Mouse (Mus musculus) G1E (cell line): Measurements from ENCODE around the gene B3gnt9.

Experiments used
- CTCF ChIP-seq: IDR thresholded peaks from 2 replicates; pipeline ENCODE4 v1.5.1; 2012; ENCODE audit warnings: low read depth, low read length, inconsistent platforms, mixed read lengths
- GATA1 ChIP-seq: IDR thresholded peaks from 2 replicates; pipeline ENCODE4 v1.6.1; 2012; ENCODE audit warnings: borderline replicate concordance, low read length, inconsistent platforms, mixed read lengths
- POLR2AphosphoS5 ChIP-seq: IDR thresholded peaks from 2 replicates; pipeline ENCODE4 v1.6.1; 2012; ENCODE audit warnings: low read depth, low read length, inconsistent platforms; ENCODE audit not compliant: insufficient replicate concordance
- TAL1 ChIP-seq: conservative IDR thresholded peaks from 2 replicates; pipeline ENCODE4 v1.6.1; 2012; ENCODE audit warnings: low read depth, low read length, inconsistent platforms, mixed read lengths

DNA sequence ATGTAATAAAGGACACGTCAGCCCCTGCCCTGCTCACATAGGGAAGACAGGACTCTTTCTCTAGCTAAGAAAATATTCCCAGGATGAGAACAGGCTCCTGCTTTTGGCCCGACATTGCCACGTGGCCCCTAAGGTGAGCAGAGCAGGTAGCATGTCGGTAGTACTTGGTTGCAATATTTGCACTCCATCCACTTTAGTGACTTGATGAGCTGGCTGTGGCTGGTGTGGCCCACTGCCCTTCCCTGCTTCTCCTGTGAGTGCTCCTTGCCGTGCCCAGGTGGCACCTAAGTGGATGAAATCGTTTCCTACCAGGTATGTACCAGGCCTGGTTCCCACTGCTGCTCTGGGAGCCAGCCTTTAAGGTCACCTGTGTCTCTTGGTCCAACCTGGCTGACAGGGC lies 3.0 kb downstream of the B3gnt9 start:
- TF ChIP-seq CTCF (no peak), GATA1 (no peak), TAL1 (no peak), POLR2AphosphoS5 (no peak)
